Mouse (Mus musculus) kidney, embryonic 16.5 days (tissue): Measurements from ENCODE around the gene Ngfr. TPM values are rescaled to one million over a fixed set of nuclear protein-coding genes. Genes with fewer than 3 reads are reported as not detected.
A peak's percentile ranks its signal among the peaks of the same experiment; 100 is the strongest.

Experiments
- ATAC-seq: fragments of 200-750 bp; cut with Nextera tagmentation; 2 replicates; pipeline ENCODE4 v1.8.0; 2017; ENCODE audit warnings: moderate TSS enrichment; ENCODE audit not compliant: low FRiP score, low TSS enrichment
- H3K27ac ChIP-seq: fragments of 300-500 bp; sonication (generic); 2 replicates; pipeline ENCODE4 v1.5.1; 2014; ENCODE audit warnings: low read length
- H3K27me3 ChIP-seq: fragments of 300-500 bp; sonication (generic); 2 replicates; pipeline ENCODE4 v1.6.1; 2014; ENCODE audit warnings: low read length, control low read depth, mixed read lengths; ENCODE audit not compliant: insufficient read depth
- H3K36me3 ChIP-seq: fragments of 300-500 bp; sonication (generic); 2 replicates; pipeline ENCODE4 v1.6.1; 2014; ENCODE audit warnings: low read length, control low read depth, mixed read lengths; ENCODE audit not compliant: insufficient read depth
- H3K4me1 ChIP-seq: fragments of 300-500 bp; sonication (generic); 2 replicates; pipeline ENCODE4 v1.6.1; 2014; ENCODE audit warnings: low read length, control low read depth, mixed read lengths; ENCODE audit not compliant: insufficient read depth
- H3K4me2 ChIP-seq: fragments of 300-500 bp; sonication (generic); replicated peaks from 2 replicates; pipeline ENCODE4 v1.6.1; 2014; ENCODE audit warnings: low read depth, low read length
- H3K4me3 ChIP-seq: fragments of 300-500 bp; sonication (generic); 2 replicates; pipeline ENCODE4 v1.5.1; 2014; ENCODE audit warnings: mild to moderate bottlenecking, low read length
- H3K9ac ChIP-seq: fragments of 300-500 bp; sonication (generic); replicated peaks from 2 replicates; pipeline ENCODE4 v1.6.1; 2014; ENCODE audit warnings: low read length
- H3K9me3 ChIP-seq: fragments of 300-500 bp; sonication (generic); 2 replicates; pipeline ENCODE4 v1.6.1; 2016; ENCODE audit warnings: low read length, control low read depth
- WGBS: fragments of 180-500 bp; shearing (Covaris S2); extraction: QIAGEN DNeasy Blood & Tissue Kit; methylation state at CpG from one replicate; pipeline ENCODE4 v1.1.7; 2014; 5-methylcytosine and 5-hydroxymethylcytosine counted together
- polyA plus RNA-seq: library from polyadenylated mRNA; unstranded; fragments of >200 nt; fragmentation: Nextera tagmentation; extraction: Ambion mirVana; gene quantifications from 2 replicates; pipeline ENCODE4 v1.2.1, GENCODE M21; 2015

Gene Ngfr
- polyA plus RNA-seq, 1 experiment from 2014 or later = 29.9 TPM

- no peak overlapping the region for H3K27ac ChIP-seq
- peaks cover 14% of the 10 kb centered on the region; the same call in 1 of the 2 replicates for H3K4me1 ChIP-seq
- H3K36me3 ChIP-seq = no peaks in the 10 kb centered on the region
- 0 out of 2 replicates have a peak, but pooled peaks cover 4% of the 10 kb centered on the region for H3K9me3 ChIP-seq
- no peak overlapping the region for H3K9ac ChIP-seq
- H3K27me3 ChIP-seq = no peaks in the 10 kb centered on the region
- ATAC-seq = no peak
- H3K4me2 ChIP-seq = no peak overlapping the region
- no peak overlapping the region for H3K4me3 ChIP-seq
- 53% methylated on average over 2 of the region's 2 CpGs for WGBS
Observed at GRCm38 (mm10) chr11:95559761-95560160, 27.8 kb downstream of the Ngfr start.

DNA sequence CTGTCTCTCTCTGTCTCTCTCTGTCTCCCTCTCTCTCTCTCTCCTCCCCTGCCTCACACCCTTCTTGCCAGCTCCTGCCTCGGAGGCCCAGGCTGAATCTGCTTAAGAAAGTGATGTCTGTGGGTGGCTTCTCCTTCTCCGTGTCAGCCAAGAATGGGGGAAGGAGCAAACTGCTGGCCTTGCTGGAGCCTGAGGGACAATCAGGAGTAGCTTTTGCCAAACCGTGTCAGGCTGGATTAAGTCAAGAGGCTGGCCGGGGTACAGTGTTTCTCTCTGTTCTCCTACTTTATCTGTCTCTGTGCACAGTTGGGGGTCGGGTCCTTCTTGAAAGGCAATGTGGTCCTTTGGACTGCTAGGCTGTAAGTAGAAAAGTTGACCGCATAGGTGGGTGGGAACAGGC, 29.8 kb downstream of the Ngfr start:
- no peak overlapping the region for H3K9ac ChIP-seq
- no peak for ATAC-seq
- H3K4me3 ChIP-seq = no peak overlapping the region
- WGBS = 57% methylated on average over 6 of the region's 6 CpGs
- H3K27ac ChIP-seq = no peak overlapping the region
- H3K9me3 ChIP-seq = no peaks in the 10 kb centered on the region
- H3K36me3 ChIP-seq = no peaks in the 10 kb centered on the region
- peaks cover 14% of the 10 kb centered on the region; the same call in 1 of the 2 replicates for H3K4me1 ChIP-seq
- H3K27me3 ChIP-seq = no peaks in the 10 kb centered on the region
- no peak overlapping the region for H3K4me2 ChIP-seq

DNA sequence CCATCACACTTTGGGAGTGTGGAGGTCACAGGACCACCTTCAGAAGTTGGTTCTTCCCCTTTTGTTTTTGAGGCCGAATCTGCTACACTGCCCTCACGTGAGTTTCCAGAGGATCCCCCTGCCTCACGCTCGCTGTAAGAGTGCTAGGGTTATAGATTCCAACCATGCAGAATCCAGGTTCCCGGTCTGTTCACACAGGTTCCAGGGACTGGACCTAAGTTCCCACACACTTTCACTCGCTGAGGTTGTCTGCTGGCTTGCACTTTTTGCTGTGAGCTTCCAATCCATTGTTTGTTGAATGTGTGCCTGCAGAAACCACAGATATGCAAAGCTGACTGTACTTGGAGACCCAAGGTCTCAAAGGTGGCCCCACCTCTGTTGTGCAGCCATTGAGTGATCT, 30.5 kb downstream of the Ngfr start:
- Histone ChIP-seq H3K4me1 (peaks cover 14% of the 10 kb centered on the region; the same call in 1 of the 2 replicates), H3K4me2 (no peak overlapping the region), H3K9me3 (no peaks in the 10 kb centered on the region), H3K27me3 (no peaks in the 10 kb centered on the region), H3K9ac (no peak overlapping the region), H3K4me3 (no peak overlapping the region), H3K27ac (no peak overlapping the region), H3K36me3 (no peaks in the 10 kb centered on the region)
- ATAC-seq = no peak
- WGBS = 87% methylated on average over 6 of the region's 6 CpGs

- Histone ChIP-seq H3K4me2 (0 out of 2 replicates have a peak overlapping the region, but pooled peaks have one; percentile 4), H3K27me3 (no peaks in the 10 kb centered on the region), H3K9me3 (no peaks in the 10 kb centered on the region), H3K27ac (no peak overlapping the region), H3K4me1 (peaks cover 11% of the 10 kb centered on the region; the same call in 1 of the 2 replicates), H3K4me3 (no peak overlapping the region), H3K9ac (no peak overlapping the region), H3K36me3 (no peaks in the 10 kb centered on the region)
- no peak for ATAC-seq
- 12% methylated on average over 8 of the region's 8 CpGs for WGBS
Observed at GRCm38 (mm10) chr11:95555279-95555678, 32.3 kb downstream of the Ngfr start.

GRCm38 (mm10) chr11:95550301-95551021, 37.1 kb downstream of the Ngfr start:
- Histone ChIP-seq H3K9ac (no peak overlapping the region), H3K4me2 (no peak overlapping the region), H3K4me3 (no peak overlapping the region), H3K27me3 (no peaks in the 10 kb centered on the region), H3K27ac (no peak overlapping the region), H3K4me1 (peaks cover 6% of the 10 kb centered on the region; the same call in 1 of the 2 replicates), H3K36me3 (no peaks in the 10 kb centered on the region), H3K9me3 (no peaks in the 10 kb centered on the region)
- WGBS = 79% methylated on average over 12 of the region's 12 CpGs
- ATAC-seq = no peak

GRCm38 (mm10) chr11:95546021-95546782, 41.3 kb downstream of the Ngfr start:
- Histone ChIP-seq H3K4me1 (peaks cover 12% of the 10 kb centered on the region), H3K27ac (no peak overlapping the region), H3K36me3 (no peaks in the 10 kb centered on the region), H3K9me3 (no peaks in the 10 kb centered on the region), H3K4me3 (no peak overlapping the region), H3K9ac (no peak overlapping the region), H3K4me2 (no peak overlapping the region), H3K27me3 (no peaks in the 10 kb centered on the region)
- no peak for ATAC-seq
- 56% methylated on average over 10 of the region's 10 CpGs for WGBS

- no peak overlapping the region for H3K9ac ChIP-seq
- H3K36me3 ChIP-seq = no peaks in the 10 kb centered on the region
- H3K4me3 ChIP-seq = no peak overlapping the region
- H3K9me3 ChIP-seq = no peaks in the 10 kb centered on the region
- ATAC-seq = no peak
- H3K27ac ChIP-seq = no peak overlapping the region
- no peaks in the 10 kb centered on the region for H3K27me3 ChIP-seq
- H3K4me1 ChIP-seq = peaks cover 23% of the 10 kb centered on the region
- no peak overlapping the region for H3K4me2 ChIP-seq
- WGBS = 81% methylated on average over 8 of the region's 8 CpGs
Observed at GRCm38 (mm10) chr11:95544546-95545327, 42.8 kb downstream of the Ngfr start.

- Histone ChIP-seq H3K9me3 (no peaks in the 10 kb centered on the region), H3K4me1 (peaks cover 23% of the 10 kb centered on the region), H3K36me3 (no peaks in the 10 kb centered on the region), H3K9ac (peak overlapping the region; percentile 35; the same call in 1 of the 2 replicates), H3K4me2 (peak overlapping the region; percentile 42), H3K27me3 (no peaks in the 10 kb centered on the region), H3K4me3 (peak overlapping the region; percentile 4; the same call in 1 of the 2 replicates), H3K27ac (no peak overlapping the region)
- peak; percentile 46; the same call in 1 of the 2 replicates for ATAC-seq
- WGBS = 14% methylated on average over 18 of the region's 18 CpGs
Observed at GRCm38 (mm10) chr11:95540637-95541385, 46.7 kb downstream of the Ngfr start.
